Mouse (Mus musculus) cortical plate, adult 2 months (tissue): ENCODE measurements around the gene Tnxb. TPM values are rescaled to one million over a fixed set of nuclear protein-coding genes. Genes with fewer than 3 reads are reported as not detected.

ENCODE experiments used
- H3K27ac ChIP-seq: fragments of 200-500 bp; 2 replicates; pipeline ENCODE4 v1.5.1; 2012; ENCODE audit warnings: low read length, control low read depth, inconsistent platforms; ENCODE audit not compliant: insufficient read depth
- H3K4me1 ChIP-seq: fragments of 200-500 bp; 2 replicates; pipeline ENCODE4 v1.6.1; 2011; ENCODE audit warnings: low read length; ENCODE audit not compliant: control insufficient read depth, insufficient read depth
- H3K4me3 ChIP-seq: fragments of 200-500 bp; 2 replicates; pipeline ENCODE4 v1.5.1; 2011; ENCODE audit warnings: mild to moderate bottlenecking, low read length, control low read depth; ENCODE audit not compliant: insufficient read depth
- CTCF ChIP-seq: fragments of 200-500 bp; IDR thresholded peaks from 2 replicates; pipeline ENCODE4 v1.5.1; 2011; ENCODE audit warnings: mild to moderate bottlenecking, control low read depth, low read length; ENCODE audit not compliant: insufficient read depth; ENCODE audit errors: extremely low read depth
- POLR2A ChIP-seq: fragments of 200-500 bp; IDR thresholded peaks from 2 replicates; pipeline ENCODE4 v1.6.1; 2011; ENCODE audit warnings: mild to moderate bottlenecking, low read length, control low read depth; ENCODE audit not compliant: insufficient read depth; ENCODE audit errors: extremely low read depth
- polyA plus RNA-seq: library from polyadenylated mRNA; depleted of rRNA; stranded (reverse); fragments of >200 nt; gene quantifications from 2 replicates; pipeline ENCODE4 v1.2.3, GENCODE M21; 2012; rRNA removed

Tnxb gene
- 2.2 and 2.6 TPM in 2 replicates for polyA plus RNA-seq

DNA sequence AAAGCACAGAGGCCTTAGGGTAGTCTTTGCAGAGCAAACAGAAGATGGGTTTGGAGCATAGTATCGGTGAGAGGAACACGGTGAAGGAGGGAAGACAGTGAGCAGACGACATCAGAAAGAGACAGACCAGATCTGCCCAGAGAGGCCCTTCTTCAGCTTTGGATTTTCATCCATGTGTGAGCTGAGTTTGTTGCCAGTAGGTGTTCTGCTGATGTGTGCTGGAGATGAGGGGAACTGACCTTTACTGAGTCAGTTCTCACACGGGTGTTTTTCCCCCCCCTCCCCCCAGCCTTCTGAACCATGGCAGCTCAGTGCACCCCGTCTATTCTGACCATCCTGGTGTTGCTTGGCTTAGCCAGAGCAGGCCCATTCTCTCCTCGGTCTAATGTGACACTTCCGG lies at the start of gene Tnxb:
Gene Tnxb, plus strand, starts transcription at position 301 of the 400 bp plus-strand sequence.
- Histone ChIP-seq H3K4me1 (no peaks in the 10 kb centered on the region), H3K4me3 (no peak within 1 kb of the TSS), H3K27ac (no peak within 1 kb of the TSS)
- TF ChIP-seq POLR2A (no peak), CTCF (no peak)

DNA sequence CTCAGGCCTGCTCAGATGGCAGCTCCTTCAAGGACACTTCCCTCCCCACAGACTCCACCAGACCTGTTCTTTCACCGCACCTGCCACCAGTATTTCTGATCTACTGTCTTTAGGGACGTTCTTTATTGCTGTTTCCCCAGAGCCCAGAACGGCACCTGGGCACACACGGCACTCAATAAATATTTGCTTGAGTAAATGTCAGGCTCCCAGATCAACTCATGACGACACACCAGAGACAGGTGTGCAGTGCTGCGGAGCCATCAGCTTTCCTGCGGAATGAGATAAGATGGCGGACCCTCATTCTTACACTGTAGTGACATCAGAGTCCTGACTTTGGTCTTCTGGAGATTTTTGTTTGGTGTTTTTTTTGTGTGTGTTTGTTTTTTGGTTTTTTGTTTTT lies 49.3 kb upstream of the Tnxb start:
- TF ChIP-seq POLR2A (no peak), CTCF (no peak)
- Histone ChIP-seq H3K27ac (no peak overlapping the region), H3K4me1 (no peaks in the 10 kb centered on the region), H3K4me3 (no peak overlapping the region)

DNA sequence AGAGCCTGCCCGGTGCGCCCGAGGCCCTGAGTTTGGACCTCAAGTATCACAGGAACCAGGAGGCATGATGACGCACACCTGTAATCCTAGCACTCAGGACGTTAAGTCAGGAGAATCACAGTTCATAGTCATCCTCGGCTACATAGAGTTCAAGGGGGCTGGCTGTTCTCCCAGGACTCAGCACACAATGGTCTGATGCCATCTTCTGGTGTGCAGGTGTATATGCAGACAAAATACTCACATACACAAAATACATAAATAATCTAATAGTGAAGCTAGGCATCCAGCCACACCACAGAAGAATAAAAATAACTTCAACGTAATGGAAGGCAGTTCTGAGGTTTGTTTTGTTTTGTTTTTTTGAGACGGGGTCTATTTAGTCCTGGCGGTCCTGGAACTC lies 47.2 kb upstream of the Tnxb start:
- Histone ChIP-seq H3K4me1 (no peaks in the 10 kb centered on the region; the same call in 1 of the 2 replicates), H3K4me3 (no peak overlapping the region), H3K27ac (no peak overlapping the region)
- TF ChIP-seq POLR2A = no peak
- TF ChIP-seq CTCF = 0 out of 2 replicates have a peak, but pooled peaks have one; percentile 17

GRCm38 (mm10) chr17:34624981-34625380 lies 45.4 kb upstream of the Tnxb start:
- Histone ChIP-seq H3K4me1 (peaks cover 5% of the 10 kb centered on the region; the same call in 1 of the 2 replicates), H3K27ac (no peak overlapping the region), H3K4me3 (no peak overlapping the region)
- TF ChIP-seq POLR2A = no peak
- TF ChIP-seq CTCF = no peak

- peak overlapping the region; percentile 75 for H3K4me3 ChIP-seq
- H3K4me1 ChIP-seq = peaks cover 5% of the 10 kb centered on the region; the same call in 1 of the 2 replicates
- TF ChIP-seq POLR2A = no peak
- TF ChIP-seq CTCF = no peak
- H3K27ac ChIP-seq = 0 out of 2 replicates have a peak overlapping the region, but pooled peaks have one; percentile 55
Measured at GRCm38 (mm10) chr17:34626062-34626772, 44.1 kb upstream of the Tnxb start.

GRCm38 (mm10) chr17:34626773-34627092 lies 43.6 kb upstream of the Tnxb start:
- Histone ChIP-seq H3K4me3 (peak overlapping the region; percentile 75), H3K27ac (peak overlapping the region; percentile 55), H3K4me1 (peaks cover 5% of the 10 kb centered on the region; the same call in 1 of the 2 replicates)
- TF ChIP-seq CTCF (peak; percentile 38), POLR2A (no peak)

- peak overlapping the region; percentile 97 for H3K27ac ChIP-seq
- peak; percentile 81 for TF ChIP-seq POLR2A
- no peak for TF ChIP-seq CTCF
- peak overlapping the region; percentile 75 for H3K4me3 ChIP-seq
- peaks cover 5% of the 10 kb centered on the region; the same call in 1 of the 2 replicates for H3K4me1 ChIP-seq
Measured at GRCm38 (mm10) chr17:34627093-34627942, 43.0 kb upstream of the Tnxb start.

GRCm38 (mm10) chr17:34627943-34628643 lies 42.2 kb upstream of the Tnxb start, which contains the start of gene Ppt2:
Ppt2 (minus strand) TSS chr17:34628510.
- Histone ChIP-seq H3K4me1 (peaks cover 5% of the 10 kb centered on the region; the same call in 1 of the 2 replicates), H3K4me3 (peak within 1 kb of the TSS; percentile 75)
- TF ChIP-seq POLR2A (no peak), CTCF (no peak)

GRCm38 (mm10) chr17:34628644-34628967 lies 41.7 kb upstream of the Tnxb start:
- Histone ChIP-seq H3K27ac (peak overlapping the region; percentile 97; the same call in 1 of the 2 replicates), H3K4me3 (peak overlapping the region; percentile 75), H3K4me1 (peaks cover 5% of the 10 kb centered on the region; the same call in 1 of the 2 replicates)
- TF ChIP-seq POLR2A = no peak
- TF ChIP-seq CTCF = no peak

More at GRCm38 (mm10) chr17:34627943-34628643, 42.2 kb upstream of the Tnxb start, which contains the start of gene Ppt2:
- H3K27ac ChIP-seq = peak within 1 kb of the TSS; percentile 97
